Mouse (Mus musculus) cerebellum, adult 2 months (tissue): ENCODE results near the gene Lyl1. TPM values are rescaled to one million over a fixed set of nuclear protein-coding genes. Genes with fewer than 3 reads are reported as not detected.

ENCODE experiments used
- DNase-seq, 2 experiments: peaks; one replicate each; pipeline ENCODE4 v3.0.0; 2021
- H3K27ac ChIP-seq: fragments of 200-500 bp; 2 replicates; pipeline ENCODE4 v1.5.1; 2012; ENCODE audit warnings: low read length, control low read depth, inconsistent platforms; ENCODE audit not compliant: insufficient read depth
- H3K27me3 ChIP-seq: fragments of 200-500 bp; 2 replicates; pipeline ENCODE4 v1.6.1; 2012; ENCODE audit warnings: inconsistent platforms, mild to moderate bottlenecking, low read length, moderate library complexity; ENCODE audit not compliant: control insufficient read depth, insufficient read depth
- H3K4me1 ChIP-seq: fragments of 200-500 bp; 2 replicates; pipeline ENCODE4 v1.6.1; 2011; ENCODE audit warnings: low read length; ENCODE audit not compliant: control insufficient read depth, insufficient read depth
- H3K4me3 ChIP-seq: fragments of 200-500 bp; replicated peaks from 2 replicates; pipeline ENCODE3; 2011; ENCODE audit warnings: mild to moderate bottlenecking, low read depth, low read length, control low read depth; ENCODE audit not compliant: insufficient read depth
- CTCF ChIP-seq: fragments of 200-500 bp; IDR thresholded peaks from 2 replicates; pipeline ENCODE4 v1.5.1; 2011; ENCODE audit warnings: low read depth, mild to moderate bottlenecking, control low read depth, low read length, moderate library complexity, borderline replicate concordance; ENCODE audit not compliant: insufficient read depth
- POLR2A ChIP-seq: fragments of 200-500 bp; IDR thresholded peaks from 2 replicates; pipeline ENCODE4 v1.6.1; 2011; ENCODE audit warnings: low read length, control low read depth, borderline replicate concordance; ENCODE audit not compliant: insufficient read depth
- WGBS: fragments of 180-500 bp; shearing (Covaris S2); methylation state at CpG from one replicate; pipeline ENCODE4 v1.1.7; 2018; 5-methylcytosine and 5-hydroxymethylcytosine counted together
- polyA plus RNA-seq: library from polyadenylated mRNA; depleted of rRNA; stranded (reverse); fragments of >200 nt; gene quantifications from 2 replicates; pipeline ENCODE4 v1.2.3, GENCODE M21; 2012

Lyl1 gene
- polyA plus RNA-seq, 1 experiment = 1.7 TPM

DNA sequence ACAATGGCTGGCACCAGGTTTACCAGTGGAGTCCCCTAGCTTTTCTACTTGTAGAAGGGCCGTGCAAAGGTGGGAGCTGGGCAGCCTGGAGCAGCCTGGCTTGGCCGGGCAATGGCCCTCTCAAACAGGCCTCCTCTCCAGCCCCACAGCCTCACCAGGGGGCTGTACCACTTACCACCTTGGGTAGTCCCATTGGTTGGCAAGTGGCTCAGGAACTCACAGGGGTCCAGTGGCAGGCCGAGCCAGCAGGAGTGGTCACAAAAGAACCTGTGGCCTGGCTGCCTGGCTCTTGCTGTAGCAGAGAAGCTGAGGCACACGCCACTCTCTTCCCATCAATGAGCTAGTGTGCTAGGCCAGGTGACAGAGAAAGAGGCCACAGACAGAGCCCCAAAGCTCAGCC lies 12.9 kb downstream of the Lyl1 start:
- DNase-seq = no peak
- peaks cover 27% of the 10 kb centered on the region for H3K4me1 ChIP-seq
- WGBS = 45% methylated on average over 4 of the region's 4 CpGs
- H3K27me3 ChIP-seq = no peaks in the 10 kb centered on the region
- H3K4me3 ChIP-seq = no peak overlapping the region
- H3K27ac ChIP-seq = no peak overlapping the region; the same call in 1 of the 2 replicates
- TF ChIP-seq POLR2A = no peak
- no peak for TF ChIP-seq CTCF

DNA sequence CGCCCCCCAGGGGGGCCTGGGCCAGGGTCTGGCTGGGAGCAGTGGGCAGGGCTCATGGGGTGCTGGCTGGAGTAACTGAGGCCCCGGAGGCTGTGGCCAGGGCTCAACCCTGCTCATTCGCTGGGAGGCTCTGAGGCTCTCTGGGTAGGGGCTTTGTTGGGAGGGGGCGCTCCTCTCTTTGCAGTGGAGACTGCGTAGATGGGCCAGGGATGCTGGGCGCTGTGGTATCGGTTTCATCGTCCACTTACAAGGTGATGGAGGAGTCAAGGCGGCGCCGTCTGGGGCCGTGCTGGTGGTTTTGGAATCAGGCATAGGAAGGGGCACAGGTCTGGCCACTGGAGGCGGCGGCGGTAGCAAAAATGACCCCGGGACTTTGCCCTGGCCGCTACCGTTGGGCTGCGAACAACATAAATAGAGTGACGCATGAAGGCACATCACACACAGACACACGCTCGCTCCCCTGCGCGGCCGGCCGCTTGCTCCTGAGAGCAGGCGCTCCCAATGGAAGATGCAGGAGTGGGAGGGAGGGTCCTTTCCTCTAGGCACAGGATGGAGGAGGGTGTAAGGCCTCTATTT lies 14.7 kb downstream of the Lyl1 start:
- H3K4me3 ChIP-seq = no peak overlapping the region

DNA sequence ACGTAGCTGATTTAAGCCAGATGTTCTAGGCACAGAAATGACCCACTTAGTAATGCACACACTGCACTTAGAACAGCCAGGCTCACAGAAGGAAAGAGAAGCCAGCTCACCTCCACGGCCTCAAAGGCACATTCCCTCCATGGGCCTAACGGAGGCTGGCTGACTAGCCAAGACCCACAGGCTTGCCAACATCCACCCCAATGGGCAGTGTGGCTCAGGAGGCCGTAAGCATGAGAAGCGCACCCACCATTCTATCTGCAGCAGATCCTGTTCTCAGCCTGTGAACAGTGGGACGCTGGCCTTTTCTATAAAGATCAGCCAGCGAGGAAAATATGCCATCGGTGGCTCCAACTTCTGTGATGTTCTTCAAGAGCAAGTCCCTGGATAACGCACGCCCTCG lies 15.5 kb downstream of the Lyl1 start:
- H3K27me3 ChIP-seq = no peaks in the 10 kb centered on the region
- peaks cover 41% of the 10 kb centered on the region for H3K4me1 ChIP-seq
- 40% methylated on average over 11 of the region's 11 CpGs for WGBS
- TF ChIP-seq POLR2A (no peak), CTCF (no peak)
- DNase-seq = no peak
- H3K27ac ChIP-seq = no peak overlapping the region
- no peak overlapping the region for H3K4me3 ChIP-seq

More for the DNA sequence above, 14.7 kb downstream of the Lyl1 start:
- WGBS = 48% methylated on average over 27 of the region's 27 CpGs
- Histone ChIP-seq H3K27me3 (no peaks in the 10 kb centered on the region), H3K27ac (no peak overlapping the region), H3K4me1 (peaks cover 36% of the 10 kb centered on the region)
- no peak for TF ChIP-seq POLR2A
- no peak for TF ChIP-seq CTCF
- no peak for DNase-seq

DNA sequence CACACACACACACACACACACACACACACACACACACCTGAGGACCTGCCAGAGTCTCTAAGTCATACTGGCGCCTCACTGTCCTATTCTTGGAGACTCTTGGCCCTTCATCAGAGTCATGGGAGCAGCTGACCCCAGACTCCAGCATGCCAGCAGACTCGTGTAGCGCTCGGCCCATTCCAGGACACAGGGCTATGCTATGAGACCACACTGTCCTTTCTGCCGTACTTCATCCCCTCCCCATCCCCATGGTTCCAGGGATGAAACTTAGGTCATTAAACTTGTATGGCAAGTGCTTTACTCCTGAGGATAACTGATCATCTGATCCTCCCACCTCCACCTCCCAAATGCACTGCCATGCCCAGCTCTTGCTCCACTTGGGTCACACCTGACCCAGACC lies 17.2 kb downstream of the Lyl1 start:
- peak overlapping the region; percentile 18; the same call in 1 of the 2 replicates for H3K27ac ChIP-seq
- DNase-seq = no peak
- H3K4me3 ChIP-seq = no peak overlapping the region
- H3K27me3 ChIP-seq = no peaks in the 10 kb centered on the region
- 35% methylated on average over 5 of the region's 5 CpGs for WGBS
- peaks cover 53% of the 10 kb centered on the region for H3K4me1 ChIP-seq
- TF ChIP-seq CTCF (no peak), POLR2A (no peak)

DNA sequence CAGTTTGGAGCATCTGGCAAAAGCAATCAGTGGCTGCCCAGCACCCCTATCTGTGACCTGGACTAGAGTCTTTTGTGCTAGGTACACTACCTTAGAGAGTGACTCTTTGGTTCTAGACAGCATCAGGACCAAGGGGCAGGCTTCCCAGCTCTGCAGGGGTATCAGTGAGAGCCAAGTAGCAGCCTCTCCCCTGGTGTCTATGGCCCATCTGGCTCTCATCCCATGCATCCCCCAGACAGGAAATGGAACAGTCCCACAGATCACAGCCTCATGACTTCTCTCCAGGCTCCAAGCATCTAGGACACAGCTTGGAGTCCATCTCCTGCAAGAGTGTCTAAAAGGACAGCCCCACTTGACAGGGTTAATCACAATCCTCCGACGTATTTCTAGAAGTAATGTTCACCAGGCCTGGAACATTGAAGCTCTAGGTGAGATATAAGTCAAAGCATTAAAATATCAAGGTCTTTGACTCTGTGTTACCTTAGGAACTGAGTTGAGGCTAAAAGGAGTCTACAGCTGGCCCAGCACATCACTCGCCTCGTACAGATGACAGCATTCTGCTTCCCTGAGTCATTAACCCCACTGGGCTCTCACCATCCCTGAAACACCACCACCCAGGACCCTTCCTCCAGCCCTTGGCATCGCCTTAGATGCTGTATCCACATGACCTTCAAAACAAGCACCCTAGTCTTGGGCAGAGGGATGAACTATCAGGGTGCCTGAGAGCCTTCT lies 17.9 kb downstream of the Lyl1 start:
- H3K4me1 ChIP-seq = peaks cover 59% of the 10 kb centered on the region
- no peak overlapping the region for H3K4me3 ChIP-seq
- no peaks in the 10 kb centered on the region for H3K27me3 ChIP-seq
- DNase-seq = peak; percentile 56 to 64
- peak overlapping the region; percentile 18; the same call in 1 of the 2 replicates for H3K27ac ChIP-seq
- WGBS = 34% methylated on average over 5 of the region's 5 CpGs
- no peak for TF ChIP-seq CTCF
- TF ChIP-seq POLR2A = no peak

DNA sequence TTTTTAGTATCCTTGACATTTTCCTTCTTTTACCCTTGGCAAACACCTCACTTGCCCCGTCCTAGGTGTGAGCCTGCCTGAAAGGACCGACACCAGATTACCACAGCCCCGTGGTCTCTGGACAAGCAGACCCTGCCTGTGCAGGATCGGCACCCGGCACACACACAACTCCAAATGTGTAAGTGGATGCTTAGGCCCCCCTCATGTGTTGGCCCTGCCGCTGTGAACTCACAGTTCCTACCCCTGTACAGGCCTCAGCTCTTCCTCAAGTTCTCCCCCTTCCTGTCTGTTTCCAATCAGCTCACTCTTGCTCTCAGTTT lies 21.2 kb downstream of the Lyl1 start:
- DNase-seq = no peak
- 28% methylated on average over 6 of the region's 6 CpGs for WGBS
- Histone ChIP-seq H3K27ac (peak overlapping the region; percentile 88), H3K4me1 (peaks cover 68% of the 10 kb centered on the region), H3K27me3 (no peaks in the 10 kb centered on the region), H3K4me3 (no peak overlapping the region)
- TF ChIP-seq POLR2A (no peak), CTCF (no peak)

DNA sequence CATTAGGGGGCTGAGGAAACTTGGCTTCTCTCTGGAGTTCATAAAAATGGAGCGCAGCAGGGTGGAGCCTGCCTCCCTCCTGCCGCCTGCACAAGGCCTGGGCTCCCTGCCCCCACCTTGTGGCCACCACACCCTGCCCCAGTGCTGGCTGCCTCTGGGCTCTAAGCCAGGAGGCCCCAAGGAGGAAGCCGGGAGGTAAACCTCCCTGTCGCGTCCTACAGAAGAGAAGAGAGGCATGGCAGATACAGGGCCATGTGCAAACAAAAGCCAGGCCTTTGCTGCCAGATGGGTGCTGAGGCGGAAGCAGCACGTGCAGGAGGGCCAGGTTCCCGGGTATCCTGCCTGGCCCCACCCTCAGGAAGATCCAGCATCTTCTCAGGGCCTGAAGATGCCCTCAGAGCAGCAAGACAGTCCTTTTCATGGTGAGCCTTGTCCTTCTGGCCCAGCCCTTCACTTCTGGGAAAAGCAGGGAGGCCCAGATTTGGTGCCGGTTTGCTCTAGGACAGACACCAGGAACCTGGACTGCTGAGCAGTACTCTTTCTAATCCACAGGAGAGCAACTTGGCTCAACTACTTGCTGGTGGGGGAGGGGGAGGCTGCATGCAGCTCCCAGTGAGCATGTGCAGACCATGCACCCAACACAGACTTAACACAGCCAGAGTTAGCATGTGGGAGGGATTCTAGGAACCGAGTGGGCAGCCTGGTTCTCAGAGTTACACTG lies 21.8 kb downstream of the Lyl1 start, which contains the start of gene G430095P16Rik:
Gene G430095P16Rik, plus strand, starts transcription at position 158 of the 721 bp plus-strand sequence.
- Histone ChIP-seq H3K4me3 (no peak within 1 kb of the TSS), H3K4me1 (peaks cover 68% of the 10 kb centered on the region), H3K27ac (peak within 1 kb of the TSS; percentile 88), H3K27me3 (no peaks in the 10 kb centered on the region)
- TF ChIP-seq CTCF = no peak
- TF ChIP-seq POLR2A = no peak
- 5% methylated on average over 10 of the region's 10 CpGs for WGBS
- DNase-seq = peak; percentile 67 to 68

DNA sequence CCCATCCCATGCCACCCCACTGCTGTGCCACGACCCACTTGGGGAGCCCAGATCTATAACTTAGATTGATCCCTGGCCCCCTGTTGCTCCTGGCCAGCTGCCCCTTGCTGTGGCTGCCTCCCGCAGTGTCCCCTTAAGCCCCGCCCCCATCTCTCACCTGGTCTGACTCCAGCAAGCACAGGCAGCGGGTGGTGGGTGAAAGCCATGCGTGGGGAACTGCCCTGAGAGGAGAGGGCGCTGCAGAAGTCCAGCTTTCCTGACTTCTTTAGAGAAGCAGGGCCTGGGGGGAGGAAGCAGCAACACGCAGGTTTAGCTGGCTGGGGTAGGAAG lies 22.3 kb downstream of the Lyl1 start:
- H3K27ac ChIP-seq = peak overlapping the region; percentile 88
- 17% methylated on average over 7 of the region's 7 CpGs for WGBS
- H3K4me1 ChIP-seq = peaks cover 67% of the 10 kb centered on the region

More for the DNA sequence above, 22.3 kb downstream of the Lyl1 start:
- DNase-seq = peak in 1 of 2 experiments; percentile 60
- Histone ChIP-seq H3K27me3 (no peaks in the 10 kb centered on the region), H3K4me3 (no peak overlapping the region)
- TF ChIP-seq POLR2A (no peak), CTCF (no peak)
